Mouse (Mus musculus): Measurements from ENCODE around the gene Pcbd2. TPM values are rescaled to one million over a fixed set of nuclear protein-coding genes. Genes with fewer than 3 reads are reported as not detected.
"Not testable (repeated sequence)": the region's sequence is repeated elsewhere in the genome, so short reads cannot be mapped to it uniquely, and the experiment has no call there.

Pcbd2 gene
- polyA plus RNA-seq (2016; fragmentation: Nextera tagmentation; extraction: Ambion mirVana): 42.0 and 46.8 TPM in 2 replicates

DNA sequence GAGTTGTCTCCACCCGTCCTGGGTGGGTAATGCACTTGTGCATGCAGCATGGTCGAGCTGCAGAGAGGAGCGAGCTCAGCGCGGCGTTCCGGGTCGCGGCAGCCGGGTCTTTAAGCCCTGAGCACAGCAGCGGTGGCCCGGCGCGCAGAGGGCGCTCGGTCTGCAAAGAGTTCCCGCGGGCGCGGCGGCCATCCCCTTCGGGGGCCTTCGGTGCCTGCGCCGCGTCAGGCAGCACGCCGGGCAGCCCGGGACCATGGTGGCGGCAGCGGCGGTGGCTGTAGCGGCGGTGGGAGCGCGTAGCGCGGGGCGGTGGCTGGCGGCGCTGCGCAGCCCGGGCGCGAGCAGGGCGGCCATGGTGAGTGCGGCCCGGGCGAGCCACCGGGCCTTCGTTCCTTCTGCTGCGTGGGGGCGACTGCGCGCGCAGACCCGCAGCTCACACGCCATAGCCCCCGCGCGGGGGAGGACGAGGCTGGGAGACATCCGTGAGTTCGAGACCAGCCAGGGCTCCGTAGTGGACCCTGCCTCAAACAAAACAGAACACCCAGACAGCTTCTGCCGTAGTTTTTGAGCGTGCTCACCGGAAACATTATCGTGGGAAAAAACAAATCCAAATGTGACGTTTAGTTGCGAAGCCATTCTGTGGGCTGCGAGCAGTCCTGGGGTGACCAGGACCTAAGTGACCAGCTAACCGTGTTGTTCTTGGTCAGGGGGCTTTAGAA is at the start of gene Pcbd2:
TSS of gene Pcbd2 (plus strand) at position 249 of the 719 bp plus-strand sequence.
- no peaks in the 10 kb centered on the region for H3K27me3 ChIP-seq
- H3K9me3 ChIP-seq: no peaks in the 10 kb centered on the region
- H3K27ac ChIP-seq: peak within 1 kb of the TSS; percentile 99
- under 1% methylated on average over 73 of the region's 73 CpGs for WGBS
- peak within 1 kb of the TSS; percentile 58 for H3K4me3 ChIP-seq (replicated peaks)
- H3K4me1 ChIP-seq (replicated peaks): no peaks in the 10 kb centered on the region
- peaks cover 39% of the 10 kb centered on the region for H3K36me3 ChIP-seq
- peak within 1 kb of the TSS; percentile 58 for H3K4me2 ChIP-seq
- H3K9ac ChIP-seq (replicated peaks): peak within 1 kb of the TSS; percentile 85
- ATAC-seq (ENCODE audit: insufficient number of reproducible peaks, insufficient read depth, low FRiP score, low TSS enrichment, low read depth): peak; percentile 73

- Histone ChIP-seq H3K4me2 (no peak overlapping the region), H3K4me3 (replicated peaks) (no peak overlapping the region), H3K9me3 (no peaks in the 10 kb centered on the region), H3K9ac (replicated peaks) (no peak overlapping the region), H3K27me3 (no peaks in the 10 kb centered on the region), H3K36me3 (peaks cover 49% of the 10 kb centered on the region), H3K27ac (no peak overlapping the region), H3K4me1 (replicated peaks) (peaks cover 4% of the 10 kb centered on the region; the same call in 1 of the 2 replicates)
- 89% methylated on average over 9 of the region's 9 CpGs for WGBS
- ATAC-seq (ENCODE audit: insufficient number of reproducible peaks, insufficient read depth, low FRiP score, low TSS enrichment, low read depth): no peak
Observed at GRCm38 (mm10) chr13:55682201-55682600, 45.0 kb upstream of the Pcbd2 start.

DNA sequence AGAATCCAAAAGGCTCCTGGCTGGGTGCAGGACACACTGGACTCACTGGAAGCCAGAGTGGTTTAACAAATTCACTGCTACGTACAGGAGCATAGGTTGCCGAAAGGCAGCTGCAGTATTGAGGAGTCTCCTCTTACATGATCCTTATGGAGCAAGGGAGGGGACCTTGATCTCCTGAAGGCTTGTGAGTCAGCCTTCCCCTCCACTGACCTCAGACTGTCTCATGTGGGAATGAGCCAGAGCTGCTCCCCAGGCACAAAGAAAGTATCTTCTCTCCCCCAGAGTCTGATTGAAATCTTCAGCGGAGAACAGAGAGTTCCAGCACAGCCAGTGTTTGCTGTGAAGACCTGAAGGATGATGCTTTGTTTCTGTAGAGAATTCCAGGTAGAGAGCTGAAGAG is 43.6 kb upstream of the Pcbd2 start:
- H3K36me3 ChIP-seq: peaks cover 35% of the 10 kb centered on the region

GRCm38 (mm10) chr13:55686107-55686633 is 41.0 kb upstream of the Pcbd2 start:
- 64% methylated on average over 9 of the region's 9 CpGs for WGBS
- H3K27ac ChIP-seq: peak overlapping the region; percentile 54; the same call in 1 of the 2 replicates
- H3K36me3 ChIP-seq: peaks cover 11% of the 10 kb centered on the region; the same call in 1 of the 2 replicates
- no peaks in the 10 kb centered on the region for H3K27me3 ChIP-seq
- 0 out of 2 replicates have a peak overlapping the region, but pooled peaks have one; percentile 1 for H3K4me2 ChIP-seq
- peaks cover 10% of the 10 kb centered on the region; the same call in 1 of the 2 replicates for H3K4me1 ChIP-seq (replicated peaks)
- H3K4me3 ChIP-seq (replicated peaks): no peak overlapping the region
- H3K9ac ChIP-seq (replicated peaks): 0 out of 2 replicates have a peak overlapping the region, but pooled peaks have one; percentile 23
- H3K9me3 ChIP-seq: no peaks in the 10 kb centered on the region
- no peak for ATAC-seq (ENCODE audit: insufficient number of reproducible peaks, insufficient read depth, low FRiP score, low TSS enrichment, low read depth)

More for the DNA sequence above, 43.6 kb upstream of the Pcbd2 start:
- peaks cover 10% of the 10 kb centered on the region; the same call in 1 of the 2 replicates for H3K4me1 ChIP-seq (replicated peaks)
- no peak overlapping the region for H3K4me2 ChIP-seq
- no peak overlapping the region for H3K4me3 ChIP-seq (replicated peaks)
- no peak overlapping the region for H3K27ac ChIP-seq
- ATAC-seq (ENCODE audit: insufficient number of reproducible peaks, insufficient read depth, low FRiP score, low TSS enrichment, low read depth): no peak
- no peaks in the 10 kb centered on the region for H3K9me3 ChIP-seq
- no peak overlapping the region for H3K9ac ChIP-seq (replicated peaks)
- 88% methylated on average over 3 of the region's 3 CpGs for WGBS
- H3K27me3 ChIP-seq: no peaks in the 10 kb centered on the region

DNA sequence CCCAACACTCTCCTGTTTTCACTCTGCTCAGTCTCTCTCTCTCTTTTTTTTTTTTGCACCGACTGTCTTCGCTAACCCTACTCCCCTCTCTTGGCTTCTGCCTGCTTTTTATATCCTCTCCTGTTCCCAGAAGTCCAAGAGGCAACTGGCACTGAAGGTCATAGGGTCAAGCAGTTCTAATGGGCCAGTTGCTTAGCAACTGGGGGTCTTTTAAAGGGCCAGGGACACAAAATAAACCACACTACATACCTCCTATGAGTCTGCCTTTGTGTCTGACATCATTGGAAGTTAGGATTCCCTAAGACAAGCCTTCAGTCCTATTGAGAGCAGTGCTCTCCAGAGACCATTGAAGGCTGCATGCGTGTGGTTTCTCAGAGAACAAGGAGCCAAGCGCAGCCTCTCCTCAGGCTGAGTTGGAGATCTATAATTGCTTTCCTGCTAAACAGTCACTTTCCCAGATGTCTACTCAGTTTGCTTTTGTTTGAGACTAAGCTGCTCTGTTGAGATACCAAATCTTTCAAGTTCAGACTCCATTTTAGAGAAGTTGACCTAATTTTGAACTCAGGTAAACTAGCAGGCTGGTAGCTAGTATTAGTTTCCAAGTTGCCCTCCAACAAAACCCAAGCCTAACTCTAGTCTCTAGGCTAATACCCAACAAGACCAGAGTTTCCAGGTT is 39.1 kb upstream of the Pcbd2 start:
- no peak for ATAC-seq (ENCODE audit: insufficient number of reproducible peaks, insufficient read depth, low FRiP score, low TSS enrichment, low read depth)
- Histone ChIP-seq H3K4me1 (replicated peaks) (peaks cover 10% of the 10 kb centered on the region; the same call in 1 of the 2 replicates), H3K27me3 (no peaks in the 10 kb centered on the region), H3K9ac (replicated peaks) (no peak overlapping the region), H3K9me3 (no peaks in the 10 kb centered on the region), H3K27ac (0 out of 2 replicates have a peak overlapping the region, but pooled peaks have one; percentile 17), H3K4me3 (replicated peaks) (no peak overlapping the region), H3K36me3 (0 out of 2 replicates have a peak, but pooled peaks cover 4% of the 10 kb centered on the region), H3K4me2 (no peak overlapping the region)
- WGBS: 33% methylated on average over 4 of the region's 4 CpGs

- H3K9ac ChIP-seq (replicated peaks): peak within 1 kb of the TSS; percentile 100
- peak within 1 kb of the TSS; percentile 78 for H3K4me2 ChIP-seq
- no peaks in the 10 kb centered on the region; the same call in 1 of the 2 replicates for H3K36me3 ChIP-seq
- H3K4me3 ChIP-seq (replicated peaks): peak within 1 kb of the TSS; percentile 100
- H3K4me1 ChIP-seq (replicated peaks): peaks cover 22% of the 10 kb centered on the region
- H3K27ac ChIP-seq: peak within 1 kb of the TSS; percentile 99
- peak; percentile 93 for ATAC-seq (ENCODE audit: insufficient number of reproducible peaks, insufficient read depth, low FRiP score, low TSS enrichment, low read depth)
- H3K27me3 ChIP-seq: no peaks in the 10 kb centered on the region
- WGBS: 2% methylated on average over 51 of the region's 51 CpGs
- no peaks in the 10 kb centered on the region for H3K9me3 ChIP-seq
Observed at GRCm38 (mm10) chr13:55692535-55693242, 34.5 kb upstream of the Pcbd2 start, which contains the start of gene B230219D22Rik. B230219D22Rik (plus strand) TSS chr13:55693124.

DNA sequence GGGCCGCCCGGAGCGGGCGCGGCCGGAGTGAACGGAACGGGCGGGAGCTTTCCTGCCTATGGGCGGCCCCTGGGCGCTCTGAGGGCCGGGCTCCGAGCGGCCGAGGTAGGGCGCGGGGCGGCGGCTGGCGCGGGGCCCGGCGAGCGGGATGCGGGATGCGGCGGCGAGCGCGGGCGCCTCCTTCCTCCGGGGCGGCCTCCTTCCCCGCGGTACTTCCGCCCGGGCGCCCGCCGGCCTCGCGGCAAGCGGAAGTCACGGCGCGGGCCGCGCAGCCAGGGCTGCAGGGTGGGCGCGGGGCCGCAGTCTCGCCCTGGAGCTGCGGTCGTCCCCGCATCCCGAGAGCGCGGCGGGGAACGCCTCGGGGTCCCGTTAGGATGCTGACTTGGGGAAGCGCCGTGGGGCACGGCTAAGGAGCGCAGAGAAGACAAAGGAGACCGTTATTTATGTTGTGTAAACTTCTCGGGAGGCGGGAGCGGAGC is 33.9 kb upstream of the Pcbd2 start:
- H3K27me3 ChIP-seq: no peaks in the 10 kb centered on the region
- peak overlapping the region; percentile 100 for H3K4me3 ChIP-seq (replicated peaks)
- H3K9me3 ChIP-seq: no peaks in the 10 kb centered on the region
- H3K27ac ChIP-seq: peak overlapping the region; percentile 99
- WGBS: under 1% methylated on average over 64 of the region's 70 CpGs
- peaks cover 3% of the 10 kb centered on the region for H3K36me3 ChIP-seq
- peak overlapping the region; percentile 78 for H3K4me2 ChIP-seq
- H3K9ac ChIP-seq (replicated peaks): peak overlapping the region; percentile 100
- peak; percentile 41; the same call in 1 of the 2 replicates for ATAC-seq (ENCODE audit: insufficient number of reproducible peaks, insufficient read depth, low FRiP score, low TSS enrichment, low read depth)
- H3K4me1 ChIP-seq (replicated peaks): peaks cover 16% of the 10 kb centered on the region

DNA sequence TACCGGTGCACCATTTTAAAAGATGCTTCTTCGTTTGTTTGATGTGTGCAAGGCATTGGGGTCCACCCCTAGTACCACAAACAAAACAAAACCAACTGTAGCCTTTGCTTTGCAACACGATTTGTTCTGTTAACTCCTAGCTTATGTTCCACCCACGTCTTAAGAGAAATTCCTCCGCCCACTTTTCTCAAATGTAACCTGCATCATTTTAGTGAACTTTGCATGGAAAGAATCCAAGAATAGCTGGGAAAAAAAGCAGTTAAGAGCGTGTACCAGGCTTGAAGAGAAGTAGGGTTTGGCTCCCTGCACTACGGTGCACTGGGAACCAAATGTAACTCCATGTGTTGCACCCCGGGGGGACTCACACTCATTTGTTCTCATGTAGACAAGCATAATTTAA is 33.1 kb upstream of the Pcbd2 start:
- whole genome bisulfite sequencing: 9% methylated on average over 8 of the region's 8 CpGs
- Histone ChIP-seq H3K27me3 (no peaks in the 10 kb centered on the region), H3K27ac (peak overlapping the region; percentile 99), H3K36me3 (peaks cover 12% of the 10 kb centered on the region), H3K9me3 (no peaks in the 10 kb centered on the region), H3K4me2 (peak overlapping the region; percentile 78), H3K4me3 (replicated peaks) (peak overlapping the region; percentile 100), H3K9ac (replicated peaks) (peak overlapping the region; percentile 100), H3K4me1 (replicated peaks) (peaks cover 16% of the 10 kb centered on the region)
- no peak for ATAC-seq (ENCODE audit: insufficient number of reproducible peaks, insufficient read depth, low FRiP score, low TSS enrichment, low read depth)

DNA sequence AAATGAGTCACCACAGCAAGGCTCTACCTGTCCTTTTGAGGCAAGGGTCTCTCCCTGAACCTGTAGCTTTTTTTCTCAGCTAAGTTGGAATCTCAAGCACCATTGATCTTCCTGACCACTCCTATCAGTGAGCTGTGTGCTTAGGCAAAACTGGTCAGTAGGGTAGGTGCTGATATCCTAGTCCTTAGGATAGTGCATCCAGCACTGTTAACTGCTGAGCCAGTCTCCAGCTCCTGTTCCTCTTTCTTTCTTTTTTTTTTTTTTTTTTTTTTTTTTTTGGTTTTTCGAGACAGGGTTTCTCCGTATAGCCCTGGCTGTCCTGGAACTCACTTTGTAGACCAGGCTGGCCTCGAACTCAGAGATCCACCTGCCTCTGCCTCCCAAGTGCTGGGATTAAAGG is 31.2 kb upstream of the Pcbd2 start:
- not testable (repeated sequence) for H3K27me3 ChIP-seq; ATAC-seq (ENCODE audit: insufficient number of reproducible peaks, insufficient read depth, low FRiP score, low TSS enrichment, low read depth); H3K4me2 ChIP-seq; H3K4me3 ChIP-seq (replicated peaks); H3K27ac ChIP-seq; H3K9ac ChIP-seq (replicated peaks); H3K9me3 ChIP-seq
- Histone ChIP-seq H3K36me3 (peaks cover 31% of the 10 kb centered on the region), H3K4me1 (replicated peaks) (peaks cover 16% of the 10 kb centered on the region)
- 100% methylated on average over 1 of the region's 3 CpGs for WGBS

DNA sequence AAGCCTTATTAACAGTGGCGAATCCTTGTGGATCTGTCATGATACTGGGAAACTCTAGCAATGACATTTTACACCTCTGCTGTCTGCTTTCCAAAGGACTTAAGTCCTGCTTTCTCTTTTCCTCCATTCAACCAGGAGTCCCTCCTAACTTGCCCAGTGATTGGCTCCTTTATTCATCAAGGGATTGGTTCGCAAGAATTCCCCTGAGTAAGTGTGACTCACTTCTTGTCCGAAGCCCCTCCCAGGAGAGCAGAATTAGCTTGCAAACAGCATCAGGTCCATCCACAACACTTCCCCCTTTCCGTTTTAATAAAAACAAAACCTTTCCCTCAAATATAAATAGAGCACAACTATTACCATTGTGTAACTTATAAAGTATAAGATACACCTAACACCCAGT is 22.9 kb upstream of the Pcbd2 start:
- Histone ChIP-seq H3K4me1 (replicated peaks) (peaks cover 13% of the 10 kb centered on the region), H3K9ac (replicated peaks) (no peak overlapping the region), H3K4me2 (no peak overlapping the region), H3K27ac (no peak overlapping the region), H3K4me3 (replicated peaks) (no peak overlapping the region), H3K36me3 (peaks cover 71% of the 10 kb centered on the region), H3K27me3 (no peaks in the 10 kb centered on the region), H3K9me3 (peaks cover 10% of the 10 kb centered on the region)
- WGBS: 86% methylated on average over 4 of the region's 4 CpGs
- ATAC-seq (ENCODE audit: insufficient number of reproducible peaks, insufficient read depth, low FRiP score, low TSS enrichment, low read depth): no peak

Data from limb, embryonic 12.5 days (tissue).